Mouse (Mus musculus) stomach, embryonic 16.5 days (tissue): ENCODE measurements around the gene Suclg2. TPM values are rescaled to one million over a fixed set of nuclear protein-coding genes. Genes with fewer than 3 reads are reported as not detected.

Experiments used
- ATAC-seq: fragments of 200-750 bp; cut with Nextera tagmentation; 2 replicates; pipeline ENCODE4 v1.8.0; 2017; ENCODE audit warnings: moderate number of reproducible peaks, moderate TSS enrichment; ENCODE audit not compliant: insufficient read depth, low FRiP score
- H3K27ac ChIP-seq: fragments of 300-500 bp; sonication (generic); 2 replicates; pipeline ENCODE4 v1.5.1; 2014; ENCODE audit warnings: low read length
- H3K27me3 ChIP-seq: fragments of 300-500 bp; sonication (generic); 2 replicates; pipeline ENCODE4 v1.6.1; 2014; ENCODE audit warnings: low read length, control low read depth, mixed read lengths; ENCODE audit not compliant: control insufficient read depth, insufficient read depth
- H3K36me3 ChIP-seq: fragments of 300-500 bp; sonication (generic); 2 replicates; pipeline ENCODE4 v1.6.1; 2014; ENCODE audit warnings: low read length; ENCODE audit not compliant: control insufficient read depth, insufficient read depth
- H3K4me1 ChIP-seq: fragments of 300-500 bp; sonication (generic); 2 replicates; pipeline ENCODE4 v1.6.1; 2014; ENCODE audit warnings: low read length, control low read depth, mixed read lengths; ENCODE audit not compliant: control insufficient read depth, insufficient read depth
- H3K4me2 ChIP-seq: fragments of 300-500 bp; sonication (generic); 2 replicates; pipeline ENCODE4 v1.6.1; 2014; ENCODE audit warnings: low read depth, low read length, mixed read lengths
- H3K4me3 ChIP-seq: fragments of 300-500 bp; sonication (generic); replicated peaks from 2 replicates; pipeline ENCODE4 v1.5.1; 2014; ENCODE audit warnings: mild to moderate bottlenecking, low read length
- H3K9ac ChIP-seq: fragments of 300-500 bp; sonication (generic); 2 replicates; pipeline ENCODE4 v1.6.1; 2014; ENCODE audit warnings: low read length
- H3K9me3 ChIP-seq: fragments of 300-500 bp; sonication (generic); replicated peaks from 2 replicates; pipeline ENCODE4 v1.6.1; 2016; ENCODE audit warnings: low read length, control low read depth; ENCODE audit not compliant: control insufficient read depth
- WGBS: fragments of 180-500 bp; shearing (Covaris S2); extraction: QIAGEN DNeasy Blood & Tissue Kit; methylation state at CpG from one replicate; pipeline ENCODE4 v1.1.7; 2014; 5-methylcytosine and 5-hydroxymethylcytosine counted together
- polyA plus RNA-seq: library from polyadenylated mRNA; unstranded; fragments of >200 nt; fragmentation: Nextera tagmentation; extraction: Ambion mirVana; gene quantifications from 2 replicates; pipeline ENCODE4 v1.2.1, GENCODE M21; 2015

Suclg2 gene
- polyA plus RNA-seq, 1 experiment from 2014 or later, result 97.1 TPM

DNA sequence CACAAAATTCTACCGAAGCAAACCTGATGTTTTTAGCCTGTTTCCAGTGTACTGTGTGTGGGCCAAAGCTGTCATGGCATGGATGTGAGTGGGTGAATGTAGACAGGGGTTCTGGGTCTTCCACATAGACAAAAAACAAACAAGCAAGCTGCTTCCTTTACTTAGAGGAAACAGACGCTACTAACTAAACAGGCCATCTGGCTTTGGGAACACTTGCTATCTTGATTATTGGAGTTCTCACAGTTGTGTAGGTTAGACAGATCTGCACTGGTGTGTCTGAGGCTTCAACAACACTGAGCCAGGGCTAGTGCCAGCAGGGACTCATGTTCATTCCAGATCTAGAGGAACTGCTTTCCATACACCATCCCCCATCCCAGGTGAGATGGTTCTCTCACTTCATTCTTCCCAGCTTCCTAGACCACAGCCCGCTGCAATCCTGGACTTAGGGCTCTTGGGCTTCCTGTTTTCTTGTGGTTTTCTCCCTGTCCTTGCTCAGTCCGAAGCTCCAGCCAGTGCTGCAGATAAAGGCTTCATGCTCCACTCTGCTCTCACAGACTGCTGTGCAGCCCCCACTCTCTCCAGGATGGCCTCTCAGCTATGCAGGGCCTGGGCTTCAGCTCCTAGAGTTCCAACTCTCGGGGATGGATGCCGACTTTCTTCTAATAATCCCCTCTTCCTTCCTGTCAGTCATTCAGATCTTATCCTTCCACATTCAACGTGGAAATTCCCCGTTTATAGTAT, 226.2 kb downstream of the Suclg2 start:
- ATAC-seq, result no peak
- Histone ChIP-seq H3K9me3 (no peaks in the 10 kb centered on the region), H3K27ac (no peak overlapping the region), H3K9ac (no peak overlapping the region), H3K4me3 (no peak overlapping the region), H3K4me2 (no peak overlapping the region), H3K36me3 (no peaks in the 10 kb centered on the region), H3K4me1 (no peaks in the 10 kb centered on the region), H3K27me3 (no peaks in the 10 kb centered on the region)
- 69% methylated on average over 8 of the region's 8 CpGs for WGBS

DNA sequence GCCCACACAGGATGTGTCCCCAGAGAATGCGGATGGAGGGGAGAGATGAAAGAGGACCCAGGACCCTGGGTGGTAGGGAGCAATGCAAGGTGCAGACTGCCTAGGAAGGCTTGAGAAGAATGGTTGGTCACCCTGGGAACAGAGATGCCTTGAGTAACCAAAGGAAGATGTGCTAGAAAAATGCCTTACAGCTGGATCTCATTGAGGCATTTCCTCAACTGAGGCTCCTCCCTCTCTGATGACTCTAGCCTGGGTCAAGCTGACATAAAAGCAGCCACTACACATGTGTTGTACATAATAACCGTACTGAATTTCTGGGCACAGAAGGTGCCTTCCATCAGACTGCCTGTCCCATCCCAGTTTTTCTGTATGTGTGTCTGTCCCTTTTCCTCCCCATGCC, 227.6 kb downstream of the Suclg2 start:
- no peaks in the 10 kb centered on the region for H3K9me3 ChIP-seq

DNA sequence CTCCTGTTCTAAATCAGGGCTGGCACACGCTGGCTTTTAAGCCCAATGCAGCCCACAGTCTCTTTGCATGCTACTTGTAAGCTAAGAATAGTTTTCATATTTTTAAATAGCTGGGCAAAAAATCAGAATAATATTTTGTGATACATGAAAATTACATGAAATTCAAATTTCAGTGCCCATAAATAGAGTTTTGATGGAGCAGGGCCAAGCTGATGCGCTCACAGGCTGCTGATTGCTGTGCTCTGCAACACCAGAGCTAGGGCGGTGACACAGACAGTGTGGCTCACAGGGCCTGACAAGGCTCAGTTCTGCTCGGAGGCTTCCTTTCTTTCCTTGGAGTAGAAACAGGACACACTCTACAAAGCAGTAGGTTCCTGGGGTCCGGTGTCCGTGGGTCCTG, 232.8 kb downstream of the Suclg2 start:
- 84% methylated on average over 6 of the region's 6 CpGs for WGBS
- no peaks in the 10 kb centered on the region for H3K36me3 ChIP-seq

More for the DNA sequence above, 227.6 kb downstream of the Suclg2 start:
- no peak for ATAC-seq
- Histone ChIP-seq H3K27ac (no peak overlapping the region), H3K27me3 (no peaks in the 10 kb centered on the region), H3K4me3 (no peak overlapping the region), H3K4me1 (no peaks in the 10 kb centered on the region), H3K9ac (no peak overlapping the region), H3K36me3 (no peaks in the 10 kb centered on the region), H3K4me2 (no peak overlapping the region)
- WGBS, result 82% methylated on average over 2 of the region's 2 CpGs

DNA sequence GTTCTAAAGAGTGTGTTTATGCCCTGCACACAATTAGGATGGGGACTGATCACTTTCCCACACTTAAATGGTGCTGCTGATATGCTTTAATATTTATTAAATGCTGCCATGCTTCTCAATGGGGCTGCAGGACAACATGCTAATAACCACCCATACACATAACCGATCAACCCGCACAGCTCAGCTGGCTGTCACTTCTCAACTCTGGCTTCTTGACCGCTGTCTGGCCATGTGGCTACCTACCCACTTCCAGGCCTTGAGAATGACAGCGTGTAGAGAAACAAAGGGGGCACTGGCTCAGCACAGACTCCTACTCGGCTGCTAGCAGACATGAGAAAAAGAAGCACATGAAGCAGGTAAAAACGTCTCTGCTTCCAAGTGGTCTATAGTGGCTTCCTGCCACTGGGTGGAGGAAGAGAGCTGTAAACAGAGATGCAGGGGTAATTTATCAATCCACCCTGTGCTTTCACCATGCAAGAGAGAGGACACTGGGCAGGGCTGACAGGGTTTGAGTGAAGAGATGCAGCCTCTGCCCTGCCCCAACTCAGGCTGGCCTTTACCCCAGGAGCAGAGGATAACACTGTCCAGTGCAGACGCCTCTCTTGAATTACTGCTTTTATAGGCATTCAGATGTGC, 234.3 kb downstream of the Suclg2 start:
- peaks cover 7% of the 10 kb centered on the region; the same call in 1 of the 2 replicates for H3K36me3 ChIP-seq
- no peak overlapping the region for H3K4me3 ChIP-seq
- H3K27ac ChIP-seq, result no peak overlapping the region
- no peaks in the 10 kb centered on the region for H3K4me1 ChIP-seq
- no peak for ATAC-seq
- no peak overlapping the region for H3K9ac ChIP-seq
- H3K27me3 ChIP-seq, result no peaks in the 10 kb centered on the region
- no peaks in the 10 kb centered on the region; the same call in 1 of the 2 replicates for H3K9me3 ChIP-seq
- H3K4me2 ChIP-seq, result no peak overlapping the region
- 58% methylated on average over 7 of the region's 7 CpGs for WGBS

More for the DNA sequence above, 232.8 kb downstream of the Suclg2 start:
- H3K4me2 ChIP-seq, result no peak overlapping the region
- H3K9ac ChIP-seq, result no peak overlapping the region
- no peak overlapping the region for H3K4me3 ChIP-seq
- H3K27ac ChIP-seq, result no peak overlapping the region
- H3K9me3 ChIP-seq, result no peaks in the 10 kb centered on the region
- no peak for ATAC-seq
- H3K4me1 ChIP-seq, result no peaks in the 10 kb centered on the region
- H3K27me3 ChIP-seq, result no peaks in the 10 kb centered on the region

DNA sequence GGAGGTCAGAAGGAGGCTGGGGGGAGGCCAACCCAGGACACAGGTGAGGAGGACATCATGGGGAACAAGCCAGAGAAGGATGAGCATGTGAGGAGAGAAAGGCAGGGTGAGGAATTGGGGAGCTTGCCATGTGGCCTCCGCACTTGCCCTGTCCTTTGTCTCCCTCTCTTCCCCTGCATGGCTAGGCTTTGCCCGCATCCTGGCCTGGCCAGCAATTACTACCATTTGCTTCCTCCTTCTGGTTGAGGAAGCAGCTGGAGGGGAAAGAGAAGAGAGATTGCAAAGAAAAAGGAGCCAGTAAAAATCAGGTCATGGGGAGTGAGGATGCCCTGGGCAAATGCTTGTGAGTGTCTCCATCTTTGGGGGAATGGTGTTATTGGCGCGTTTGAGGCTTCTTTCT, 234.9 kb downstream of the Suclg2 start:
- Histone ChIP-seq H3K36me3 (peaks cover 7% of the 10 kb centered on the region; the same call in 1 of the 2 replicates), H3K27ac (no peak overlapping the region), H3K9me3 (no peaks in the 10 kb centered on the region; the same call in 1 of the 2 replicates), H3K27me3 (no peaks in the 10 kb centered on the region), H3K4me2 (no peak overlapping the region), H3K4me3 (no peak overlapping the region), H3K4me1 (no peaks in the 10 kb centered on the region), H3K9ac (no peak overlapping the region)
- no peak for ATAC-seq
- 92% methylated on average over 4 of the region's 4 CpGs for WGBS

DNA sequence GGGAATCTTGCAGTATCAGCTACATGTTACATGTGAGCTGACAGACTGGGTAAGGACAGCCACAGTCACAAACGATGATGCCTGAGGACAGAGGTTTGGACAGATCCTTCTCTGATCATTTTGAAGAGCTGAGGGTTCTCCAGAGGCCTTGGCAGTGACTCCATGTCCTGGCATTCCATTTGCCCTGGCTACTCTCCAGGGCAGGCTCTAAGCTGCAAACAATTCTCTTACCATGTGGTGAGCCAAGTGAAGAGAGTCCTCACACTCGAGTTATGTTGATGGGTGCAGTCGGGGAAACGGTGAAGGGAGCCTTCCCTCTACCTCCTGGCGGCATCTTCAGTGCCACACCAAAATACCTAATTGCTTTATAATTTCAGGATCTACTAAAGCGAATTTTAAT, 235.5 kb downstream of the Suclg2 start:
- Histone ChIP-seq H3K27me3 (no peaks in the 10 kb centered on the region), H3K4me3 (no peak overlapping the region), H3K36me3 (peaks cover 7% of the 10 kb centered on the region; the same call in 1 of the 2 replicates), H3K9me3 (no peaks in the 10 kb centered on the region; the same call in 1 of the 2 replicates), H3K27ac (no peak overlapping the region), H3K4me1 (no peaks in the 10 kb centered on the region), H3K4me2 (no peak overlapping the region), H3K9ac (no peak overlapping the region)
- WGBS, result 87% methylated on average over 6 of the region's 6 CpGs
- ATAC-seq, result no peak

DNA sequence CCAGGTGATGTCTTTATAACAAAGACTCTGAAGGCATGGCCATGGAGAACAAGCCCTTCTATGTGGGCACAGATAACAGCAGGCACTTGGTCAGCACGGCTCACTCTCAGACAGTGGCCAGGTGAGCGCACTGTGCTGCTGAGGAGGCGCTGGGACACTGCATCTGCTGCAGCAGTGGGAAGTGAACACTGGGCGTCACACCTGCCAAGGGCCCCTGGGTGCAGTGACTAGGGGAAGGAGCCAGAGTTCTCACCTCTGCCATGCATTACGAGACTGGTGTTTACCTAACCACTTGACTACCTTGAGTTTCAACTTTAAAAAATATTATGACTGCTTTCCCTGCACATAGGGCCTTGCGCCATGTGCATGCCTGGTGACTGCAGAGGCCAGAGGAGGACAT, 238.8 kb downstream of the Suclg2 start:
- Histone ChIP-seq H3K27me3 (no peaks in the 10 kb centered on the region), H3K4me2 (no peak overlapping the region), H3K9ac (no peak overlapping the region), H3K36me3 (peaks cover 7% of the 10 kb centered on the region; the same call in 1 of the 2 replicates), H3K27ac (no peak overlapping the region), H3K4me3 (no peak overlapping the region), H3K4me1 (no peaks in the 10 kb centered on the region), H3K9me3 (no peaks in the 10 kb centered on the region; the same call in 1 of the 2 replicates)
- WGBS, result 94% methylated on average over 6 of the region's 6 CpGs
- no peak for ATAC-seq

DNA sequence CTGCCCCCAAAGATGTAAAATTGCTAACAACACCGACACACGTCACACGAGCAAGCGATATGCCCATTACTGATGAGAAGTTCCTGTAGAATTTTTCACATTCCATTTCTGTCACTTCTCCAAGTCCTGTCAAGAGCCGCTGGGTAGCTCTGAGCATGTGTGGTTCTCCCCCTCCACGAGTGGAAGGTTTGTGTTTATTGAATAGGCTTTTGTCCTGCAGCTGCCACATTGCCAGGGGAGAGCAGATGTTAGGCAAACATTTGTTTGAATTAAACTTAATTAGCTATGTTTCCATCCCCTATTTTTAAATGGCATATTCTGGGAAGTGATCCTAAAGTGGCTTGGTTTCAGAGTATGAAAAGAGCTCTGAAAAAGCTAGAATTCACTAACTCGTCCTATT, 249.1 kb downstream of the Suclg2 start:
- ATAC-seq, result no peak
- Histone ChIP-seq H3K27ac (peak overlapping the region; percentile 27), H3K27me3 (no peaks in the 10 kb centered on the region), H3K9ac (no peak overlapping the region), H3K4me2 (no peak overlapping the region), H3K36me3 (no peaks in the 10 kb centered on the region), H3K4me3 (no peak overlapping the region), H3K4me1 (no peaks in the 10 kb centered on the region), H3K9me3 (no peaks in the 10 kb centered on the region)
- WGBS, result 38% methylated on average over 7 of the region's 7 CpGs

DNA sequence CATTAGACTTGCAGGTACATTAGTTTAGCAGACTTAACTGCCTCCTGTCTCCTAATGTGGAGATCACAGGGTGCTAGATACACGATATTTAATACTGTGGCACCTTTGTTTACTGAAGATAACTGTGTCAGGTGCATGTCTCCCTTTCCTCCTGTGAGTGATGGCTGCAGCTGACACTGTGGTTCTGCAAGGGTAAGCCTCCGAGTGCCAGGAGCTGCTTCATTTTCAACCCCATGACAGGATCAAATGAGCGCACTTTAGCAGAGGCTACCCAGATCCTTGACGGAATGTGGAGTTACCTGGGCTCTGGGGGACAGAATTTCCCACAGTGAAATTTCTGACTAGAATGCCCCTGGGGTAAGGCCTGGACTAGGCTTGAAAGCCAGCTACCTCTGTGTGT, 253.3 kb downstream of the Suclg2 start:
- Histone ChIP-seq H3K4me1 (no peaks in the 10 kb centered on the region), H3K27me3 (no peaks in the 10 kb centered on the region), H3K36me3 (no peaks in the 10 kb centered on the region), H3K9me3 (no peaks in the 10 kb centered on the region), H3K4me3 (no peak overlapping the region), H3K4me2 (no peak overlapping the region), H3K9ac (no peak overlapping the region), H3K27ac (no peak overlapping the region)
- 72% methylated on average over 4 of the region's 4 CpGs for WGBS
- no peak for ATAC-seq
